Mouse (Mus musculus): ENCODE measurements around the gene Hoxa5.

Gene Hoxa5

GRCm38 (mm10) chr6:52204050-52204752 lies at the start of gene Hoxa5:
TSS of gene Hoxa5 (minus strand) at chr6:52204587.
- in situ Hi-C loops (cut with MboI, MseI) = no loop called here

GRCm38 (mm10) chr6:52253511-52254500 lies 49.4 kb upstream of the Hoxa5 start:
- in situ Hi-C loops (cut with MboI, MseI) = loop anchor here (5.0 to 25.0 kb wide), 4 partner anchors 333 to 1069 kb away; no protein-coding TSS in a partner anchor

GRCm38 (mm10) chr6:52252775-52253376 lies 48.5 kb upstream of the Hoxa5 start:
- in situ Hi-C loops (cut with MboI, MseI) = loop anchor here (5.0 to 25.0 kb wide), 4 partner anchors 334 to 1068 kb away; no protein-coding TSS in a partner anchor

- in situ Hi-C loops (cut with MboI, MseI) = loop anchor here (5.0 to 25.0 kb wide), 4 partner anchors 335 to 1067 kb away; no protein-coding TSS in a partner anchor
These were observed 47.8 kb upstream of the Hoxa5 start for GRCm38 (mm10) chr6:52252016-52252774.

GRCm38 (mm10) chr6:52251177-52251879 lies 46.9 kb upstream of the Hoxa5 start:
- in situ Hi-C loops (cut with MboI, MseI) = loop anchor here (5.0 to 25.0 kb wide), 4 partner anchors 336 to 1067 kb away; no protein-coding TSS in a partner anchor

GRCm38 (mm10) chr6:52249826-52250225 lies 45.4 kb upstream of the Hoxa5 start:
- in situ Hi-C loops (cut with MboI, MseI) = loop anchor here (5.0 to 25.0 kb wide), 4 partner anchors 337 to 1065 kb away; no protein-coding TSS in a partner anchor

- in situ Hi-C loops (cut with MboI, MseI) = no loop called here
These were observed 45.0 kb upstream of the Hoxa5 start for GRCm38 (mm10) chr6:52249415-52249738.

GRCm38 (mm10) chr6:52248638-52249414 lies 44.4 kb upstream of the Hoxa5 start:
- in situ Hi-C loops (cut with MboI, MseI) = no loop called here

- in situ Hi-C loops (cut with MboI, MseI) = no loop called here
These were observed 43.6 kb upstream of the Hoxa5 start for GRCm38 (mm10) chr6:52247766-52248637.

- in situ Hi-C loops (cut with MboI, MseI) = no loop called here
These were observed 42.5 kb upstream of the Hoxa5 start for GRCm38 (mm10) chr6:52246916-52247315.

GRCm38 (mm10) chr6:52246403-52246803 lies 42.0 kb upstream of the Hoxa5 start:
- in situ Hi-C loops (cut with MboI, MseI) = no loop called here

GRCm38 (mm10) chr6:52245757-52246142 lies 41.4 kb upstream of the Hoxa5 start, which contains the start of gene Hoxa11:
TSS of gene Hoxa11 (minus strand) at chr6:52245810.
- in situ Hi-C loops (cut with MboI, MseI) = no loop called here

GRCm38 (mm10) chr6:52245040-52245756 lies 40.8 kb upstream of the Hoxa5 start:
- in situ Hi-C loops (cut with MboI, MseI) = no loop called here

GRCm38 (mm10) chr6:52244471-52245039 lies 40.2 kb upstream of the Hoxa5 start:
- in situ Hi-C loops (cut with MboI, MseI) = loop anchor here in 1 of 2 experiments (5.0 kb wide), 1 partner anchor 68 kb away; the partner anchor contains the start of gene Evx1

GRCm38 (mm10) chr6:52243681-52244121 lies 39.3 kb upstream of the Hoxa5 start:
- in situ Hi-C loops (cut with MboI, MseI) = loop anchor here in 1 of 2 experiments (5.0 kb wide), 1 partner anchor 69 kb away; the partner anchor contains the start of gene Evx1

- in situ Hi-C loops (cut with MboI, MseI) = loop anchor here in 1 of 2 experiments (5.0 kb wide), 1 partner anchor 69 kb away; the partner anchor contains the start of gene Evx1
These were observed 38.5 kb upstream of the Hoxa5 start for GRCm38 (mm10) chr6:52242801-52243332.
